Mouse (Mus musculus) olfactory bulb, adult 2 months (tissue): Measurements from ENCODE around the gene Ccdc92. TPM values are rescaled to one million over a fixed set of nuclear protein-coding genes. Genes with fewer than 3 reads are reported as not detected.

Experiments used
- H3K27ac ChIP-seq: fragments of 200-500 bp; 2 replicates; pipeline ENCODE4 v1.5.1; 2012; ENCODE audit warnings: low read depth, low read length; ENCODE audit not compliant: insufficient read depth
- H3K4me1 ChIP-seq: fragments of 200-500 bp; 2 replicates; pipeline ENCODE4 v1.6.1; 2012; ENCODE audit warnings: low read length; ENCODE audit not compliant: control insufficient read depth, insufficient read depth
- H3K4me3 ChIP-seq: fragments of 200-500 bp; 2 replicates; pipeline ENCODE4 v1.5.1; 2012; ENCODE audit warnings: mild to moderate bottlenecking, low read depth, low read length, moderate library complexity; ENCODE audit not compliant: insufficient read depth
- CTCF ChIP-seq: fragments of 200-500 bp; IDR thresholded peaks from 2 replicates; pipeline ENCODE4 v1.5.1; 2012; ENCODE audit warnings: low read depth, mild to moderate bottlenecking, low read length, moderate library complexity; ENCODE audit not compliant: insufficient read depth
- POLR2A ChIP-seq: fragments of 200-500 bp; IDR thresholded peaks from 2 replicates; pipeline ENCODE4 v1.6.1; 2012; ENCODE audit warnings: mild to moderate bottlenecking, low read depth, low read length, moderate library complexity; ENCODE audit not compliant: insufficient read depth
- WGBS: fragments of 180-500 bp; shearing (Covaris S2); methylation state at CpG from one replicate; pipeline ENCODE4 v1.1.7; 2018; 5-methylcytosine and 5-hydroxymethylcytosine counted together
- polyA plus RNA-seq: library from polyadenylated mRNA; stranded (reverse); fragments of >200 nt; gene quantifications from 2 replicates; pipeline ENCODE4 v1.2.4, GENCODE M21; 2012; ENCODE audit warnings: low replicate concordance; ENCODE audit not compliant: missing spikeins, insufficient read depth, insufficient read length

Ccdc92 gene
- polyA plus RNA-seq, 1 experiment: not detected

- peaks cover 28% of the 10 kb centered on the region for H3K4me1 ChIP-seq
- no peak overlapping the region for H3K27ac ChIP-seq
- H3K4me3 ChIP-seq: no peak overlapping the region
- TF ChIP-seq CTCF (no peak), POLR2A (no peak)
- WGBS: 52% methylated on average over 8 of the region's 8 CpGs
Observed at GRCm38 (mm10) chr5:124896135-124896534, 33.9 kb upstream of the Ccdc92 start.

- no peak overlapping the region for H3K4me3 ChIP-seq
- WGBS: 78% methylated on average over 3 of the region's 3 CpGs
- no peak overlapping the region for H3K27ac ChIP-seq
- H3K4me1 ChIP-seq: peaks cover 12% of the 10 kb centered on the region
- TF ChIP-seq CTCF (no peak), POLR2A (no peak)
Observed at GRCm38 (mm10) chr5:124891921-124892370, 29.7 kb upstream of the Ccdc92 start.

- no peak for TF ChIP-seq CTCF
- 96% methylated on average over 8 of the region's 8 CpGs for WGBS
- Histone ChIP-seq H3K4me3 (no peak overlapping the region), H3K27ac (no peak overlapping the region), H3K4me1 (peaks cover 11% of the 10 kb centered on the region; the same call in 1 of the 2 replicates)
Observed at GRCm38 (mm10) chr5:124888661-124889060, 26.4 kb upstream of the Ccdc92 start.

- H3K27ac ChIP-seq: no peak overlapping the region
- no peak for TF ChIP-seq CTCF
- TF ChIP-seq POLR2A: no peak
- peaks cover 15% of the 10 kb centered on the region for H3K4me1 ChIP-seq
- 42% methylated on average over 6 of the region's 6 CpGs for WGBS
- H3K4me3 ChIP-seq: no peak overlapping the region
Observed at GRCm38 (mm10) chr5:124883877-124884276, 21.7 kb upstream of the Ccdc92 start.

- Histone ChIP-seq H3K27ac (no peak overlapping the region), H3K4me1 (peaks cover 15% of the 10 kb centered on the region), H3K4me3 (no peak overlapping the region)
- no peak for TF ChIP-seq CTCF
- no peak for TF ChIP-seq POLR2A
- WGBS: 87% methylated on average over 6 of the region's 6 CpGs
Observed at GRCm38 (mm10) chr5:124879801-124880200, 17.6 kb upstream of the Ccdc92 start.

- 57% methylated on average over 4 of the region's 4 CpGs for WGBS
- Histone ChIP-seq H3K4me3 (no peak overlapping the region), H3K27ac (no peak overlapping the region), H3K4me1 (peaks cover 14% of the 10 kb centered on the region)
- TF ChIP-seq POLR2A (no peak), CTCF (no peak)
Observed at GRCm38 (mm10) chr5:124879251-124879650, 17.0 kb upstream of the Ccdc92 start.

GRCm38 (mm10) chr5:124873890-124874601, 11.8 kb upstream of the Ccdc92 start:
- Histone ChIP-seq H3K4me1 (peaks cover 4% of the 10 kb centered on the region), H3K27ac (no peak overlapping the region), H3K4me3 (no peak overlapping the region)
- TF ChIP-seq POLR2A (no peak), CTCF (no peak)
- 64% methylated on average over 6 of the region's 6 CpGs for WGBS

GRCm38 (mm10) chr5:124873096-124873495, 10.9 kb upstream of the Ccdc92 start:
- 71% methylated on average over 3 of the region's 3 CpGs for WGBS
- Histone ChIP-seq H3K4me1 (peaks cover 2% of the 10 kb centered on the region; the same call in 1 of the 2 replicates), H3K4me3 (no peak overlapping the region), H3K27ac (no peak overlapping the region)
- no peak for TF ChIP-seq POLR2A
- no peak for TF ChIP-seq CTCF

- WGBS: 29% methylated on average over 2 of the region's 2 CpGs
- peaks cover 2% of the 10 kb centered on the region; the same call in 1 of the 2 replicates for H3K4me1 ChIP-seq
- no peak for TF ChIP-seq POLR2A
- no peak for TF ChIP-seq CTCF
Observed at GRCm38 (mm10) chr5:124872033-124872432, 9.8 kb upstream of the Ccdc92 start.

More at GRCm38 (mm10) chr5:124872033-124872432, 9.8 kb upstream of the Ccdc92 start:
- no peak overlapping the region for H3K27ac ChIP-seq
- H3K4me3 ChIP-seq: no peak overlapping the region
